Mouse (Mus musculus): ENCODE results near the gene Retreg1. TPM values are rescaled to one million over a fixed set of nuclear protein-coding genes. Genes with fewer than 3 reads are reported as not detected.

Gene Retreg1
- total RNA-seq, 2 experiments from 2014 or later = 151 to 159 TPM

DNA sequence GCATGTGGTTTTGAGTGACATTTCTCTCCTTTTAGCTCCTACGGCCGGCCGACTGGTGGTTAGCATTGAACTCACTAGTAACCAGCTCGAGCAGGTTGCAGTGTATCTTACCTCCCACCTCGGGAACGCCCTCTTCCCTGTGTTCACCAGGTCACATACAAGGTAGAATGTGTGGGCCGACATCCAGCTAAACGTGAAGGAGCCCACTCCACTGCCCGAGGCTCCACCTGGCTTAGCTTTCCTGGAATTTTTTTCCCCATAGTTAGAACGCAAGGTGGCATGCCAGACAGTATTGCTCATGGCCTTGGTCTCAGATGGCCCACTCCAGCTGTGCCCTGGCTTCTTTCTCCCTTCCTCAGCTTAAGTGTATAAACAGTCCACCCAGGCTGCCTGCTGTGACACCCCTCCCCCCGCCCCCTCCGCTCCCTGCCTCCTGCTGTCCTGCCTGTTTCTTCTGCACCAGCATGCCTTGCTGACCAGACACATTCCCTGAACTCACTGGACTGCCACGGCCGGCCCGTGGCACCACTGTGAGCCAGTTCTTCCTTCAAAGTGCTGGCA, 33.7 kb downstream of the Retreg1 start:
- intact Hi-C loops (cut with DNase I) = loop anchor here (5.0 kb wide), 1 partner anchor 331 kb away; no protein-coding TSS in a partner anchor
- no peak for DNase-seq

DNA sequence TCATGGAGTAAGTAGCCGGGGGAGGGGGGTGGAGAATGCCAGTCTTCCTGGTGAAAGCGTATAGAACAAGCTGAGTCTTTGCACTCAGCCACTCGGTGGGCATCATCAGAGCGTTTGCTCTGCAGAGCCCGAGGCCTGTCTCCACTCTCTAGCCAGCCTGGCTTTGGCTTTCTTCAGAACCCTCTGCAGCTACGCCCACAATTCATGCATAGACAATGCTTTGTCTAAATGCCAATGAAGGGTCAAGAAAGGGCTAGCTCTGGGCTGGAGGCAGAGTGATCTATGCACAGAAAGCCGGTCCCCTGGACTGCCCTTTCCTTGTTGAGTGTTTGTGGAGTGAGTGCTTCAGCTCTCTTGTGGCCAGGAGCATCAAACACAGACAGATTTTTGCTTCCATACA, 34.8 kb downstream of the Retreg1 start:
- intact Hi-C loops (cut with DNase I) = loop anchor here (5.0 kb wide), 1 partner anchor 330 kb away; no protein-coding TSS in a partner anchor
- no peak for DNase-seq

- DNase-seq = no peak
- intact Hi-C loops (cut with DNase I) = loop anchor here (5.0 kb wide), 1 partner anchor 328 kb away; no protein-coding TSS in a partner anchor
Measured at GRCm38 (mm10) chr15:25879229-25879628, 36.2 kb downstream of the Retreg1 start.

GRCm38 (mm10) chr15:25880192-25880591, 37.2 kb downstream of the Retreg1 start:
- DNase-seq = no peak
- intact Hi-C loops (cut with DNase I) = no loop called here

DNA sequence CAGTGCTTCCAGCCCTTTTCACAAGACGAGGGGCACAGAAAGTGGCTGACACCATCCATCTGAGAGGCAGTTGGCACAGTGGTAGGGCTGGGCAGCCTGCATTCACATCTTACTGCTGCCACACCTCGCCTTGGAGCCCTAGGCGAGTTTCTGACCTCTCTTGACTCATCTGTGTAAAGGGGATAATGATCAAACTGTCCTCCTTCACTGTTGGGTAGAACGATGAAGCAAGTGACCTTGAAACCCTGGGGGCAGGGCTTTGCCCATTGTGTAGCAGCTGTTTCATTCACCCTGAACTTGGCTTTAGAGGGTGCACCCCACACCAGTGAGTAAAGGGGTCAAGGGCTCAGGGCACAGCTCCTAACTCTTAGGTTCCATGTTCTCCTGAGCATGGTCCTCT, 39.0 kb downstream of the Retreg1 start:
- intact Hi-C loops (cut with DNase I) = no loop called here
- DNase-seq = no peak

DNA sequence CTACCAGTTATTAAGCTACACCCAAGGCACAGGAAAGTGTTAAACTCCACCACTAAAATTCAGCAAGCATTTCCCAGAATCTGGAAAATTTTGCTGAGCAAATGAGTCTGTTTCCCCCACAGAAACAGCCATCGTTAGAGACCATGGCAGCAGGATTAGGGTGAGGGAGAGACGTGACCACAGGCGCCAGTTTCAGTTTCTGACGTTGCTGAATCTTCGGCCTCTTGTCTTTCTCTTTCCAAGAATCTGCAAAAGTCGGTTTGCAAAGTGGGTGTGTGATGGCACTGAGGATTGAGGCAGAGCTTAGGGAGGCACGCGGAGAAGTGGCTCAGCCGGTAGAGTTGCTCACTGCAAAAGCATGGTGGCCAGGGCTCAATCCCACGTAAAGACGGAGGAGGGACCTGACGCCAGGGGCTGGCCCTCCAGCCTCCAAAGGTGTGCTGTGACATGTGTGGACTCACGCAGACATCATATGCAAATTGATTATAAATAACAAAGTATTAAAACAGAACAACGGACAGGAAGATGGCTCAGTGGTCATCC, 41.5 kb downstream of the Retreg1 start:
- intact Hi-C loops (cut with DNase I) = no loop called here
- no peak for DNase-seq

DNA sequence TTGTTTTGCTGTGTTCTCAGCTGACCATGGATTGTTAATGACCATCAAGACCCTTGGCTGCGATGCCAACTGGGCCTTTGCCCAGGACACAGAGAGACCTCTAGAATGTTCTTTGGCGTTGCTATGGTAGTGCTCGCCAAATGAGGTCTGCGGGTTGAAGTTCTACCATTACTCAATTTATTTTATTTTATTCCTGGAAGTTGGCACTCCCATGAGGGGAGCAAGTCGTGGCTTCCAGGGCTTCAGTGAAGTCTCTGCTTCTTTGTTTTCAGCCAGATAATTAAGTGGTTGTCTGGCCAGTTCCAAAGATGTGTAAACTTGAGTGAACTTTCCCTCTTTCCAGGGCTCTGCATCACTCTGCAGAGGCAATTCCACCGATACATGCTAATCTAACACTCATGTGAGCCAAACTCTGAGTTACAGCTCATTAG, 43.6 kb downstream of the Retreg1 start:
- intact Hi-C loops (cut with DNase I) = no loop called here
- peak; percentile 45 to 53 for DNase-seq

GRCm38 (mm10) chr15:25889927-25890326, 46.9 kb downstream of the Retreg1 start:
- intact Hi-C loops (cut with DNase I) = no loop called here
- DNase-seq = no peak

DNA sequence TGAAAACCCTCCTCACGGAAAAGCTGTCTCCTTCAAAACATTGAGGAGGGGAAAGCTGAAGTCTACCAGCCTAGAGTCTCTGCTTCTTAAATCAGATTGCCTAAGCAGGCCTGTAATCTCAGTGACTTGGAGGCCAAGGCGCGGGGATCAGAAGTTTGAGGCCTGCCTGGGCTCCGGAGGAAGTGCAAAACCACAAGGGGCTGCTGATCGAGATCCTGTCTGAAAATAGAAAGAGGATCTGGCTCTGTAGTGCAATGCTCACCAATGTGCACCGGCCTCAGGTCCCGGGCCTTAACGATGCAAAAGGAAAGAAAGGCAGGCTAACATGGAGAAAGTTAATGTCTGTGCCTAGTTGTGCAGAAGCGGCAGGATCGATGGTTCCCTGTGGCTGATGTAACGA, 48.6 kb downstream of the Retreg1 start:
- no peak for DNase-seq
- intact Hi-C loops (cut with DNase I) = no loop called here

DNA sequence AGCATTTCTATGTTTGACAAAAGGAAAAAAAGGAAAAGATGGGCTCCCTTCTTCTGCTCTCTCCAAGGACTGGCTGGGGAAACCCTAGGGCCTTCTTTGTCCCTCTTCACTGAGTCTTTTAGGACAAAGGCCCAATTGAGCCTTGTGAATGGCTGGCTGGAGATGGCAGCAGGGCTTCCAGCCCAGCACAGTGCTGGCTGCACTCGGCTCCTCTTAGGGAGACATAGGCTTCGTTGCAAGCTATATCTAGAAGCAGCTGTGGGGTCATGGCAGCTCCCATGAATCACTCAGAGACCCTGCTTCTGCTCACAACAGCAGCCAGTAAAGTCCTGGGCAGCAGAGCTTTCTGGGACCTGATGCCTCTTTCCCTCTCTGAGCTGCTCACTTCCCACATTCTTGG, 50.3 kb downstream of the Retreg1 start:
- DNase-seq = no peak
- intact Hi-C loops (cut with DNase I) = no loop called here

DNA sequence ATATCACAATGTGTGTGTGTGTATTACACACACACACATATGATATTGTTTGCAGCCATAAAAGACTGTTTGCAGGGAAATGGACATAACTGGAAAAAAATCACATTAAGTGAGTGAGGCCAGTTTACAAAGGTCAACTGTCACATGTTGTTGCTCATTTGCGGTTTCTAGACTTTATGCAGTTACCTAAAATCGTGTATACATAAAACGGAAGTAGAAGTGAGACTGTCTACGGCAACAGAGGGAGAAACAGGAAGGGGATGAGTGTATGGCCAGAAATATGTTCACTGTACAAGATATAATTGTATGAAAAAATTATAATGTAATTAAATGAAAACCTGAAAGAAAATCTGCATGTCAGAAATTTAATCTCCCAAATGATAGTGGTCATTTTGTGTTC, 53.8 kb downstream of the Retreg1 start:
- intact Hi-C loops (cut with DNase I) = no loop called here
- no peak for DNase-seq

GRCm38 (mm10) chr15:25897617-25898016, 54.6 kb downstream of the Retreg1 start:
- intact Hi-C loops (cut with DNase I) = no loop called here
- no peak for DNase-seq

DNA sequence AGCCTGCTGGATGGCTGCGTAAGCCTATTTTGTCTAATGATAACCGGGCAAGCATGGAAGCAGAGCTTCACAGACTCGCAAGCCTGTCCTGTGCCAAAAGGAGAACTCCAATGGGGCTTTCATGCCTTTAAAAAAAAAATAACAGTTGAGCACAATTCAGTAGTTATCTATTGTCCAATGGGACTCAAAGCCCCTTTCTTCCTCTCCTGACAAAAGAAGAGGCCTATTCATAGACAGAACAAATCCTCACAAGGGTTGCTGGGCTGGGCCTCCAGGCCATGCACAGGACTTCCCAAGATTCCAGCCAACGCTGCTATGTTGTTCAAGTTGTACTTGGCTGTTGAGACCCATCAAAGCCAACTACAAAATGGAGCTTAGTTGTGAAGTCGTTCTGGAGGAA, 56.0 kb downstream of the Retreg1 start:
- intact Hi-C loops (cut with DNase I) = no loop called here
- no peak for DNase-seq

GRCm38 (mm10) chr15:25900540-25900939, 57.6 kb downstream of the Retreg1 start:
- intact Hi-C loops (cut with DNase I) = loop anchor here (2.0 to 5.0 kb wide), 3 partner anchors 42 to 93 kb away; no protein-coding TSS in a partner anchor
- DNase-seq = peak; percentile 80 to 88

DNA sequence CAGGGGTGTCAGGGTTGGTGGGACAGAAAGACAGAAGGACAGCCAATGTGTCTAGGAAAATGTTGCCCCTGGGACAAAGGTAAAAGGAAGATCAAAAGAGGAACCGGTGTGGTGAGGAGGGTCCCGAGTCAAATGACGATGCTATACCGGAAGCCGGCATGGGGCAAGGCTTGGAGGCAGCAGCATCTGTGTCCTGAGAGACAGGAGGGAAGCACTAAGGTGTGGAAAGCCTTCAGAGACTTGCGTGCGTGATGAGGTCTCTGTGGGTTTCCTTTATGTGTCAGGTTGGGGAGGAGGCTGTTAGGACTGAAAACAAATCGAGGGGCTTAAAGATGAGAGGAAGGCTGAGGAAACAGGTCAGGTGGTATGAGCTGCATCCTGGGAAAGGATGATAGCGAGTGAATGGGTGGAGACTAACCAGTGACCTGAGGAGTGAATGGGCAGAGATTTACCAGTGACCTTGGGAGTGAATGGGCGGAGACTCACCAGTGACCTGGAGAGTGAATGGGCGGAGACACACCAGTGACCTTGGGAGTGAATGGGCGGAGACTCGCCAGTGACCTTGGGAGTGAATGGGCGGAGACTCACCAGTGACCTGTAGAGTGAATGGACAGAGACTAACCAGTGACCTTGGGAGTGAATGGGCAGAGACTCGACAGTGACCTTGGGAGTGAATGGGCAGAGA, 60.1 kb downstream of the Retreg1 start:
- intact Hi-C loops (cut with DNase I) = loop anchor here (5.0 kb wide), 2 partner anchors 39 to 96 kb away; no protein-coding TSS in a partner anchor

DNA sequence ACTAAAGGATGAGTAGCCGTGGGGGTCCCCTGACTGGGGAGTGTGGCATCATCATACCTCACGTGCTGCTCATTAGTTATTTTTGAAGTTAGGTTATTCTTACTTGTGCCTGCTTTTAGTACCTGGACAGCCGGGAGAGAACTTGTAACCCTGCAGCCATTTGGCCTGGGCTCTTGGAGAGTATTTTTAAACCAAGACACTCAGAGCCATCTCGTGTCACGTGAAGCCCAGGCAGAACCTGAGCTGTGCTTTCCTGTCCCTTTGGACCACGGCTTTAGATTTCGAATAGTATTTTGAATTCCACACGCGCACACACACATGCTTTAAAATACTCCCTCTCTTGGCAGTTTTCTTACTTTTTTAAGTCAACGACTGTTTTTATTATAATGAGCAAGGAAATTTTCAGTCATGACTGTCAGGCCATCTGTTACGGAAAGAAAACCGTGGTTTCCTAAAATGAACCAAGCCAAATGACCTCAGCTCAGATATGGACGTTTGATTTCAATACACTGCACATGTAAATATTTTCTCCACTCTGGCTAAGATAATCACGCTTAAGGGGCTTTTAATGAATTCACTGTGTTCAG, 61.5 kb downstream of the Retreg1 start:
- DNase-seq = peak; percentile 27 to 52
- intact Hi-C loops (cut with DNase I) = loop anchor here (5.0 kb wide), 2 partner anchors 38 to 97 kb away; no protein-coding TSS in a partner anchor

More for the DNA sequence above, 60.1 kb downstream of the Retreg1 start:
- DNase-seq = no peak

GRCm38 (mm10) chr15:25909783-25910494, 67.0 kb downstream of the Retreg1 start:
- DNase-seq = no peak
- intact Hi-C loops (cut with DNase I) = no loop called here

DNA sequence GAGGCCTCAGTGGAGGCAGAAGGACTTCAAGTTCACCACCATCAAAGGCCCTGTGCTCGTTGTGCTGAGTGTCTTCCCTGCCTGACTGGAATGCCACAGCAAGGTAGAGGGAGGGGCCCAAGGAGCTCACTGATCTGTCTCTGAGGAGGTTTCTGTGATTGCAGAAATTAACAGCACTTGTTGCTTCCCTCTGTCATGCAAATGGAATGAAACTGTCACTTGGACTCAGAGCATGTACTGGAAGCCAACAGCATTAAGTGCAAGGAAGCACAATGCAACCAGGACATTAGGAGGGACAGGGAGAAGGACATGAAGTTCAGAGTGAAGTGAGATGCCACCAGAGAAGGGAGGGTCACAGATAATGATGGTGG, 67.5 kb downstream of the Retreg1 start:
- intact Hi-C loops (cut with DNase I) = no loop called here

GRCm38 (mm10) chr15:25910924-25911323, 67.9 kb downstream of the Retreg1 start:
- intact Hi-C loops (cut with DNase I) = no loop called here
- DNase-seq = no peak

More for the DNA sequence above, 67.5 kb downstream of the Retreg1 start:
- DNase-seq = no peak

DNA sequence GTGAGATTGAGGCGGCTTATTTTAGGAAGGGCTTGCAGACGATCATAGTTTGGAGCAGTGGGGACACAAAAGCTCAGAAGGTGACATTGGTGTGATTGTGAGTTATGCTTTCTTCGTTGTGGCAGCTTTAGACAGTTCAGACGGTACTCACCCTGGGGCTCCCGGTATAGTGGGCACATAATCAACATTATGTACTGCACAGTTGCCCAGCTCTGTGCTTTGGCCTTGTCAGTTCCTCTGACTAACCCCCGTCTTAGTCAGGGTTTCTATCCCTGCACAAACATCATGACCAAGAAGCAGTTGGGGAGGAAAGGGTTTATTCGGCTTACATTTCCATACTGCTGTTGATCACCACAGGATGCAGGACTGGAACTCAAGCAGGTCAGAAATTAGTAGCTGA, 69.9 kb downstream of the Retreg1 start:
- intact Hi-C loops (cut with DNase I) = no loop called here
- DNase-seq = no peak

DNA sequence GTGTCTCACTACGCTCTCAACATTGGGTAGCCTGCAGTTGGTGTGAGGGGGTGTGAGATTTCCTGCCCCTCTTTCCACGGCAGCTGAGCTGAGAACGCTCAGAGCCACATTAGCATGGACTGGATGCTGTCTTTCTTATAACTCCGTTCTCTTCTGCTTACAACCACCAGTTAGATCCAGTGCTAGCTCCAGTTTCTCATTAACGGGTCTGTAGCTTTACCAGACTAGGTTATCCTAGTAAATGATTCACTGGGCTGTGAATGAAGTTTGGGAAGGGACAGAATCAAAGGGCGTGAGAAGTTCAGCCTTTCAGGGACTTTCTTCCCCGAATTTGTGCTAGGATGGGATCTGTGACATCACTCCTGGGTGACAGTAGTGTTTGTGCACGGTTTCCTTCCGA, 70.7 kb downstream of the Retreg1 start:
- intact Hi-C loops (cut with DNase I) = no loop called here
- DNase-seq = no peak
